Mouse (Mus musculus) G1E (cell line): ENCODE measurements at regions not wholly inside any gene's neighbourhood (a gene's known extent, or its start where the extent isn't known, plus 50 kb on each side); places are given as distances from the start of the nearest gene placed in this dataset.

Source experiments
- CTCF ChIP-seq: IDR thresholded peaks from 2 replicates; pipeline ENCODE4 v1.5.1; 2012; ENCODE audit warnings: low read depth, low read length, inconsistent platforms, mixed read lengths
- GATA1 ChIP-seq: IDR thresholded peaks from 2 replicates; pipeline ENCODE4 v1.6.1; 2012; ENCODE audit warnings: borderline replicate concordance, low read length, inconsistent platforms, mixed read lengths
- POLR2AphosphoS5 ChIP-seq: IDR thresholded peaks from 2 replicates; pipeline ENCODE4 v1.6.1; 2012; ENCODE audit warnings: low read depth, low read length, inconsistent platforms; ENCODE audit not compliant: insufficient replicate concordance
- TAL1 ChIP-seq: conservative IDR thresholded peaks from 2 replicates; pipeline ENCODE4 v1.6.1; 2012; ENCODE audit warnings: low read depth, low read length, inconsistent platforms, mixed read lengths

DNA sequence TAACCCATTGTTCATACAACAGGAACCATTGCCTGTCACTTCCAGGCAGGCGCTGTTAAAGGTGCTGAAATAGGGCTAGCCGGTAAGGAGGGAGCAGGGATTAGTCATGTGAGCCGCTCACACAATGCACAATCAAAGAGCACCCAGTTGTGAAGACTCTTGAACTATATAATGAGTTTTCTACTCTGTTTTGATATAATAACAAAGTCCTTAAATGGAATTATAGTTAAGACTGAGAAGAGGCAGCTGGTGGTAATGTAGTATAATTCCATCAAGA is 367.0 kb upstream of the Sash1 start:
- TF ChIP-seq CTCF (no peak), TAL1 (no peak), GATA1 (no peak), POLR2AphosphoS5 (no peak)
